14 mouse cellular contexts compared by ENCODE assay signal in genomic region chr11:119419327-119420118, GRCm38 (mm10). TPM values are rescaled to one million over a fixed set of nuclear protein-coding genes. Genes with fewer than 3 reads are reported as not detected.
A peak's percentile ranks its signal among the peaks of the same experiment; 100 is the strongest.
DNase-seq lines count a peak whose midpoint lies in the region; ATAC-seq and TF ChIP-seq lines count a peak whose summit lies in the region.
"Had no signal": no experiment of that assay in that cellular context is flagged by ENCODE, and none has a peak within 500 bp of the region (broad histone marks: within the 10 kb centered on the region; RNA-seq: fewer than 3 reads in every experiment).

No protein-coding gene starts in this region.

- no peak for ATAC-seq in kidney, embryonic 15.5 days (replicated peaks; ENCODE audit: low FRiP score)
- 0 out of 2 replicates have a peak, but pooled peaks have one; percentile 15 for ATAC-seq in liver, embryonic 15.5 days (ENCODE audit: insufficient read depth)
- ATAC-seq: forebrain, embryonic 16.5 days had no signal

- peaks cover 9% of the 10 kb centered on the region for H3K4me1 ChIP-seq in kidney, embryonic 15.5 days
- H3K4me1 ChIP-seq in bone marrow macrophage, adult 2 months (ENCODE audit: control insufficient read depth, insufficient read depth, low read length): peaks cover 18% of the 10 kb centered on the region
- peaks cover 21% of the 10 kb centered on the region for H3K4me1 ChIP-seq in embryonic facial prominence, embryonic 10.5 days
- H3K4me1 ChIP-seq in liver, embryonic 15.5 days (replicated peaks): peaks cover 11% of the 10 kb centered on the region

- no peak for TF ChIP-seq POLR2A in bone marrow macrophage, adult 2 months (IDR thresholded peaks at IDR 0.05; ENCODE audit: borderline replicate concordance, low read depth, low read length)

- 40% methylated on average over 16 of the region's 16 CpGs for WGBS in kidney, embryonic 15.5 days
- WGBS in embryonic facial prominence, embryonic 10.5 days: 44% methylated on average over 16 of the region's 16 CpGs
- WGBS in liver, embryonic 15.5 days (ENCODE audit: insufficient replicate concordance): 30% methylated on average over 16 of the region's 16 CpGs

- H3K4me3 ChIP-seq in kidney, embryonic 15.5 days (replicated peaks): no peak overlapping the region
- H3K4me3 ChIP-seq in bone marrow macrophage, adult 2 months (ENCODE audit: insufficient read depth, low read length): no peak overlapping the region
- H3K4me3 ChIP-seq in embryonic facial prominence, embryonic 10.5 days: no peak overlapping the region
- no peak overlapping the region for H3K4me3 ChIP-seq in liver, embryonic 15.5 days (replicated peaks)

- no peaks in the 10 kb centered on the region for H3K27me3 ChIP-seq in kidney, embryonic 15.5 days
- H3K27me3 ChIP-seq in embryonic facial prominence, embryonic 10.5 days (replicated peaks; ENCODE audit: low read depth, poor library complexity, severe bottlenecking): no peaks in the 10 kb centered on the region; the same call in 1 of the 2 replicates
- H3K27me3 ChIP-seq in liver, embryonic 15.5 days: no peaks in the 10 kb centered on the region
- H3K27me3 ChIP-seq: CH12.LX had no signal

- H3K9ac ChIP-seq in kidney, embryonic 15.5 days: peak overlapping the region; percentile 17; the same call in 1 of the 2 replicates
- no peak overlapping the region for H3K9ac ChIP-seq in liver, embryonic 15.5 days
- H3K9ac ChIP-seq: liver, embryonic 14.5 days had no signal

- DNase-seq in kidney, adult 9 months: no peak
- DNase-seq in embryonic facial prominence, embryonic 10.5 days (ENCODE audit: low spot score): peak; percentile 72
- no peak for DNase-seq in ovary, postnatal 10 days (ENCODE audit: low spot score)
- no peak for DNase-seq in cerebellum, postnatal 10 days
- DNase-seq in right cerebral cortex, postnatal 25 days: no peak
- DNase-seq: heart, adult 11 months; layer of hippocampus, adult 9-11 months; retina, postnatal 1 day had no signal

- H3K36me3 ChIP-seq in kidney, embryonic 15.5 days: peaks cover 45% of the 10 kb centered on the region
- no peaks in the 10 kb centered on the region for H3K36me3 ChIP-seq in embryonic facial prominence, embryonic 10.5 days (replicated peaks)
- H3K36me3 ChIP-seq in liver, embryonic 15.5 days (replicated peaks): peaks cover 86% of the 10 kb centered on the region

- no peaks in the 10 kb centered on the region for H3K9me3 ChIP-seq in kidney, embryonic 15.5 days (replicated peaks)
- no peaks in the 10 kb centered on the region for H3K9me3 ChIP-seq in embryonic facial prominence, embryonic 10.5 days
- H3K9me3 ChIP-seq in liver, embryonic 15.5 days (replicated peaks): no peaks in the 10 kb centered on the region

- no peak for TF ChIP-seq CTCF in bone marrow macrophage, adult 2 months (IDR thresholded peaks at IDR 0.05; ENCODE audit: low read depth, low read length)

- H3K27ac ChIP-seq in kidney, embryonic 15.5 days: 0 out of 2 replicates have a peak overlapping the region, but pooled peaks have one; percentile 27
- H3K27ac ChIP-seq in bone marrow macrophage, adult 2 months (ENCODE audit: insufficient read depth, low read depth, low read length): peak overlapping the region; percentile 49
- peak overlapping the region; percentile 77 for H3K27ac ChIP-seq in embryonic facial prominence, embryonic 10.5 days (replicated peaks)
- H3K27ac ChIP-seq in liver, embryonic 15.5 days (replicated peaks): no peak overlapping the region
- H3K27ac ChIP-seq: liver, embryonic 14.5 days had no signal

- no peak overlapping the region for H3K4me2 ChIP-seq in kidney, embryonic 15.5 days
- no peak overlapping the region for H3K4me2 ChIP-seq in liver, embryonic 15.5 days

RNA-seq across cellular contexts. Expression of gene Rnf213, which starts 26.6 kb away (rescaled TPM):
- 5.3 and 5.8 TPM in 2 replicates for polyA plus RNA-seq in kidney, embryonic 15.5 days (2015; fragmentation: Nextera tagmentation; extraction: Ambion mirVana)
- 181 and 187 TPM in 2 replicates for polyA plus RNA-seq in bone marrow macrophage, adult 2 months (2012; ENCODE audit: insufficient read depth, insufficient read length, missing spikeins)
- polyA plus RNA-seq in embryonic facial prominence, embryonic 10.5 days (2016; fragmentation: Nextera tagmentation; extraction: Ambion mirVana): 1.4 TPM in 2 replicates
- 4.2 TPM in 2 replicates for polyA plus RNA-seq in liver, embryonic 15.5 days (2015; fragmentation: Nextera tagmentation; extraction: Ambion mirVana)

Comparison
In these comparisons a context has a peak if more than half of its experiments do, and no peak if none do; other contexts are left out.
1. RNA of gene Rnf213, which starts 26.6 kb away (polyA plus RNA-seq): 181 to 187 TPM in bone marrow macrophage, adult 2 months; 5.3 to 5.8 TPM in kidney, embryonic 15.5 days, 4.2 TPM in liver, embryonic 15.5 days and 1.4 TPM in embryonic facial prominence, embryonic 10.5 days; every median in the first group is over 10 times any median in the second.